Mouse (Mus musculus) liver, embryonic 14.5 days (tissue): ENCODE data around the gene Rybp. TPM values are rescaled to one million over a fixed set of nuclear protein-coding genes. Genes with fewer than 3 reads are reported as not detected.
A peak's percentile ranks its signal among the peaks of the same experiment; 100 is the strongest.

Experiments
- ATAC-seq: fragments of 200-750 bp; cut with Nextera tagmentation; 2 replicates; pipeline ENCODE4 v1.8.0; 2017; ENCODE audit warnings: moderate number of reproducible peaks, mild to moderate bottlenecking, moderate library complexity; ENCODE audit not compliant: insufficient read depth
- DNase-seq, 3 experiments: peaks; one replicate each; pipeline ENCODE4 v3.0.0-alpha.2; 2012 to 2013; ENCODE audit warnings: low read depth in 3 of 3, low spot score in 3 of 3
- H3K27ac ChIP-seq: fragments of 300-500 bp; sonication (generic); 2 replicates; pipeline ENCODE4 v1.5.1; 2014; ENCODE audit warnings: moderate library complexity, mild to moderate bottlenecking, control low read depth, inconsistent platforms
- H3K27me3 ChIP-seq: fragments of 300-500 bp; sonication (generic); 2 replicates; pipeline ENCODE4 v1.6.1; 2014; ENCODE audit warnings: mild to moderate bottlenecking, low read length, moderate library complexity; ENCODE audit not compliant: control insufficient read depth, insufficient read depth
- H3K36me3 ChIP-seq: fragments of 300-500 bp; sonication (generic); replicated peaks from 2 replicates; pipeline ENCODE4 v1.6.1; 2014; ENCODE audit warnings: low read depth; ENCODE audit not compliant: control insufficient read depth, insufficient read depth
- H3K4me1 ChIP-seq, 2 experiments: fragments of 200-500 bp in 1 of 2; fragments of 300-500 bp in 1 of 2; sonication (generic) in 1 of 2; replicated peaks; 2 replicates each; pipeline ENCODE4 v1.6.1; 2012 to 2014; ENCODE audit warnings: antibody characterized with exemption in 1 of 2, inconsistent platforms in 1 of 2, low read length in 1 of 2; ENCODE audit not compliant: control insufficient read depth in 2 of 2, insufficient read depth in 2 of 2
- H3K4me2 ChIP-seq: fragments of 300-500 bp; sonication (generic); 2 replicates; pipeline ENCODE4 v1.6.1; 2014; ENCODE audit warnings: low read depth, mild to moderate bottlenecking, control low read depth, moderate library complexity
- H3K4me3 ChIP-seq, 2 experiments: fragments of 200-500 bp in 1 of 2; fragments of 300-500 bp in 1 of 2; sonication (generic) in 1 of 2; 2 replicates each; pipeline ENCODE4 v1.5.1; 2012 to 2014; ENCODE audit warnings: low read depth in 2 of 2, low read length in 2 of 2, mild to moderate bottlenecking in 2 of 2, control low read depth in 1 of 2, inconsistent platforms in 1 of 2, moderate library complexity in 1 of 2; ENCODE audit not compliant: insufficient read depth in 1 of 2
- H3K9ac ChIP-seq: fragments of 300-500 bp; sonication (generic); replicated peaks from 2 replicates; pipeline ENCODE4 v1.6.1; 2014; ENCODE audit warnings: mild to moderate bottlenecking, control low read depth, moderate library complexity
- H3K9me3 ChIP-seq: fragments of 300-500 bp; sonication (generic); 2 replicates; pipeline ENCODE4 v1.6.1; 2016; ENCODE audit warnings: low read length, mixed read lengths; ENCODE audit not compliant: control insufficient read depth
- CTCF ChIP-seq: IDR thresholded peaks from 2 replicates; pipeline ENCODE4 v1.5.1; 2016; ENCODE audit warnings: antibody characterized with exemption, low read depth, control low read depth
- EP300 ChIP-seq: IDR thresholded peaks from 2 replicates; pipeline ENCODE4 v1.6.1; 2016; ENCODE audit warnings: antibody characterized with exemption, low read depth
- WGBS: fragments of 180-500 bp; shearing (Covaris S2); extraction: QIAGEN DNeasy Blood & Tissue Kit; methylation state at CpG from one replicate; pipeline ENCODE4 v1.1.7; 2014; ENCODE audit not compliant: insufficient replicate concordance; 5-methylcytosine and 5-hydroxymethylcytosine counted together
- polyA plus RNA-seq, 2 experiments: library from polyadenylated mRNA; depleted of rRNA in 1 of 2; stranded (reverse) in 1 of 2; unstranded in 1 of 2; fragments of >200 nt; fragmentation: Nextera tagmentation in 1 of 2; extraction: Ambion mirVana in 1 of 2; gene quantifications; 2 replicates each; pipeline versions ENCODE4 v1.2.1 to v1.2.3; 2012 to 2014

The Rybp gene
- polyA plus RNA-seq, 2 experiments, result 3.2 to 10.7 TPM

DNA sequence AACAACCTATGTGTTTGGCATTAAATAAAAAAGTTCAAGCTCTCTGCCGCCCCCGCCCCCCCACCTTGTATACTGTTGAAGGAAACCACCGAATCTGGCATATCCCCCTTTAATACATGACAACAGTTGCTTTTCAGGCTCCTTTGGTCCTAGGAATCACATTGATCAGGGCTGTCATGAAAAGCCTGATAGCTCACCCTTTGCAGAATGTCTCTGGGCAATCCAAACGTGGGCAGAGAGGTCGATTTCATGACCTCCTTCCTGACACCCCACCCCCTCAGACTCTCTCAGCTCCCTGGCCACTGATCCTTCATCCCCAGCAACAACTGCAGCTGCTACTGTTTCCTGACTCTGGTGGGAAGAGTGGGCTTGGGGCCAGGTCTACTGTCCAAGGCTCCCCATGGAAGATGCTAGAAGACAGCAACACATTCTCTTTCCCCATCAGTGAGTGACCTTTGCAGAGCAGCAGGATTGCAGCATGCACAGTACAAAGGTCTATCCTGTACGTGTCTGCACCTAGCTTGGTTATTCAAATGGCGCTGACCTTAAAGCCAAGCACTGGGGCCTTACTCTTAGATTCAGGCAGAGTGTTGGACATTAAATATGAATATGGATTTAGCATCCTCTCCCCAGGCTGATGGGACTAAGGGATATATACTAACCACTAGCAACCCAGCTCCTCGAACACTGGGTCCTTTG is 14.3 kb upstream of the Rybp start:
- Histone ChIP-seq H3K9me3 (no peaks in the 10 kb centered on the region), H3K27me3 (no peaks in the 10 kb centered on the region), H3K4me1 (peaks cover 0 to 9% of the 10 kb centered on the region in 2 experiments; a peak in 1 of 4 replicates), H3K4me2 (no peak overlapping the region), H3K9ac (no peak overlapping the region), H3K36me3 (no peaks in the 10 kb centered on the region), H3K4me3 (no peak overlapping the region), H3K27ac (no peak overlapping the region)
- WGBS, result 36% methylated on average over 8 of the region's 8 CpGs
- ATAC-seq (peak; percentile 58), DNase-seq (no peak)
- no peak for TF ChIP-seq CTCF
- TF ChIP-seq EP300, result no peak

DNA sequence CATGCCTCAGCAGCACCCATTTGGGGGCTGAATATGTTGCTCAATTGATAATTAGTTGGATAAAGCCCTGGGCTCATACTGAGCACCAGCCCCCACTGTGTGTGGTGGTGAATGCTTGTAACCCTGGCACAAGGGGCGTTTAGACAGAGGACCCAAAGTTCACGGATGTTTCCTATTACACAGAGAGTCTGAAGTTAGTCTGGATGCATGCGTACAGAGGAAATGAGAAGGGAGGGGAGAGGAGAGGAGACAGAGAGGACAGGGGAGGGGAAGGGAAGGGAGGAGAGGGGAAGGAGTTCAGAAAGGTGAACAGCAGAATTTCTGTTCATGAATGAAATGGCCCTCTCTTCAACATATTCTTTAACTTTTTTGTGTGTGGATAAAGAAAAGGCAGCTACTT is 13.5 kb upstream of the Rybp start:
- Histone ChIP-seq H3K4me3 (no peak overlapping the region), H3K27me3 (no peaks in the 10 kb centered on the region), H3K36me3 (no peaks in the 10 kb centered on the region), H3K27ac (no peak overlapping the region), H3K9ac (no peak overlapping the region), H3K4me1 (peaks cover 0 to 9% of the 10 kb centered on the region in 2 experiments; a peak in 1 of 4 replicates), H3K9me3 (no peaks in the 10 kb centered on the region), H3K4me2 (no peak overlapping the region)
- ATAC-seq, result no peak
- TF ChIP-seq CTCF, result no peak
- TF ChIP-seq EP300, result no peak
- DNase-seq, result no peak
- WGBS, result 8% methylated on average over 3 of the region's 3 CpGs

DNA sequence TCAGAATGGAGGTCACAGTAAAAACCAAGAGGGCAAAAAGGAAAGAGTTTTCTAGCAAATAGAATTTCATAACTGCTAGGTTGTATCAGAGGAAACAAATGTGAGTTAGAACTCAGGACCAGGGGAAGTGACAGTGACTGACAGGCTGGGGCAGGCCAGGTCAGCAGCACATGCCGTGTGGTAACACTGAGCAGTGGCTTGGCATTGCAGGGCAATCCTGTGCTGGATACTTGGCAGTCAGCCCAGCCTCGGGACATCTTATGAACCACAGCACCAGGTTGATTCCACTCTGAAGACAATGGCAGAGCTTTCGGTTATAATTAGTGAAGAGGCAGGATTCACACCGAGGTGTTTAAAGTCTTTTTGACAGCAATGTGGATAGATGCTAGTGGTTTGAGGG is 11.7 kb upstream of the Rybp start:
- WGBS, result 55% methylated on average over 4 of the region's 4 CpGs
- H3K4me3 ChIP-seq, result no peak overlapping the region
- no peak overlapping the region for H3K27ac ChIP-seq
- DNase-seq (no peak), ATAC-seq (no peak)
- H3K4me1 ChIP-seq, result peaks cover 0 to 9% of the 10 kb centered on the region in 2 experiments; a peak in 1 of 4 replicates
- H3K9me3 ChIP-seq, result no peaks in the 10 kb centered on the region
- TF ChIP-seq CTCF (no peak), EP300 (no peak)
- H3K4me2 ChIP-seq, result no peak overlapping the region
- H3K9ac ChIP-seq, result no peak overlapping the region
- H3K36me3 ChIP-seq, result no peaks in the 10 kb centered on the region
- H3K27me3 ChIP-seq, result no peaks in the 10 kb centered on the region

DNA sequence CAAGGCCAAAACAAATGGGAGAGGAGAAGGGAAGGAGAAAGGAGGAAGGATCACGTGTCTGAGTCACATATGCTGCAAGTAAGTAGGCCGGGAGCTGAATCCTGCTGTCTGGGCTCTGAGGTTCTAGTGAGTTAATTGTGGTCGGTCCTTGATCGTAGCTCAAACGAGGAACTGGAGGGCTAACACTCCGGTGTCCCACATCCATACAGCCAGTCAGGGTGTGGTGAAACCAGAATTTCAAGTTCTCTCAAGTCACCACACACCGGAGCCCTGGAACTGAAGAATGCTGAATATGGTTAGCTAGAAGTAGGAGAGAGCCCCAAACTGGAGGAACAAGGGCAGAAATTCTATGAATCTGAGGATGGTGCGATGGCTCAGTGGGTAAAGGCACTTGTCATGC is 10.3 kb upstream of the Rybp start:
- Histone ChIP-seq H3K4me2 (no peak overlapping the region), H3K36me3 (no peaks in the 10 kb centered on the region), H3K4me1 (peaks cover 0 to 7% of the 10 kb centered on the region in 2 experiments; a peak in 1 of 4 replicates), H3K4me3 (no peak overlapping the region), H3K9ac (no peak overlapping the region), H3K9me3 (no peaks in the 10 kb centered on the region), H3K27me3 (no peaks in the 10 kb centered on the region), H3K27ac (no peak overlapping the region)
- DNase-seq (no peak), ATAC-seq (no peak)
- 56% methylated on average over 8 of the region's 8 CpGs for WGBS
- TF ChIP-seq CTCF (no peak), EP300 (no peak)

DNA sequence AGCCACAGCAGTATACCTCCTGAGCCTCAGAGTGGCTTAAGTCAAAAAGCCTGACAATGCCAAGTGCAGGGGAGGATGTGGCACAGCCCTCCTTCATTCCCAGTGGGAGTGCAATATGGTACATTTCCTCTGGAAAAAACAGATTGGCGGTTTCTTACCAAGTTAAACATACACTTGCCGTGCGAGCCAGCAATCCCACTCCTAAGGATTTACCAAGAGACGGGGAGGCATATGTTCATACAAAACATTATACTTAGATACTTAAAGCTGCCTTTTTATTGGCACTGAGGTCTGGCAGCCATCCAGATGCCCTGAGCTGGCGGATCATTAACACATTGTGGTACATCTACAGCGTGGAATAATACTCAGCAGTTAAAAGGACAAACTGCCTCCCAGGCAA is 5.1 kb upstream of the Rybp start:
- peaks cover 9 to 17% of the 10 kb centered on the region in 2 experiments for H3K4me1 ChIP-seq
- H3K9ac ChIP-seq, result no peak overlapping the region
- no peaks in the 10 kb centered on the region for H3K36me3 ChIP-seq
- no peaks in the 10 kb centered on the region; the same call in 1 of the 2 replicates for H3K27me3 ChIP-seq
- ATAC-seq (no peak), DNase-seq (no peak)
- no peak for TF ChIP-seq EP300
- TF ChIP-seq CTCF, result no peak
- no peak overlapping the region for H3K4me3 ChIP-seq
- H3K9me3 ChIP-seq, result no peaks in the 10 kb centered on the region
- no peak overlapping the region for H3K27ac ChIP-seq
- 74% methylated on average over 6 of the region's 6 CpGs for WGBS
- H3K4me2 ChIP-seq, result no peak overlapping the region
